ENCODE assay signal across 16 mouse cellular contexts in genomic region chr1:84890503-84890902, GRCm38 (mm10). TPM values are rescaled to one million over a fixed set of nuclear protein-coding genes. Genes with fewer than 3 reads are reported as not detected.
DNase-seq lines count a peak whose midpoint lies in the region; ATAC-seq and TF ChIP-seq lines count a peak whose summit lies in the region.
"Had no signal": no experiment of that assay in that cellular context is flagged by ENCODE, and none has a peak within 500 bp of the region (broad histone marks: within the 10 kb centered on the region; RNA-seq: fewer than 3 reads in every experiment).

No protein-coding gene starts in this region.

- H3K4me2 ChIP-seq in hindbrain, embryonic 11.5 days (replicated peaks; ENCODE audit: low read depth, low read length) = no peak overlapping the region
- H3K4me2 ChIP-seq in hindbrain, postnatal 0 days (ENCODE audit: low read depth, low read length) = no peak overlapping the region
- H3K4me2 ChIP-seq in forebrain, embryonic 12.5 days = peak overlapping the region; percentile 10; the same call in 1 of the 2 replicates
- no peak overlapping the region for H3K4me2 ChIP-seq in hindbrain, embryonic 15.5 days
- no peak overlapping the region for H3K4me2 ChIP-seq in neural tube, embryonic 14.5 days (ENCODE audit: low read depth, low read length)
- H3K4me2 ChIP-seq in intestine, postnatal 0 days (replicated peaks; ENCODE audit: low read depth) = no peak overlapping the region

- no peak for TF ChIP-seq CTCF in hindbrain, postnatal 0 days (IDR thresholded peaks at IDR 0.05; ENCODE audit: low read depth)
- no peak for TF ChIP-seq CTCF in intestine, postnatal 0 days (IDR thresholded peaks at IDR 0.05; ENCODE audit: low read depth)

- H3K36me3 ChIP-seq in hindbrain, embryonic 11.5 days (ENCODE audit: control insufficient read depth, insufficient read depth, low read length) = no peaks in the 10 kb centered on the region
- H3K36me3 ChIP-seq in hindbrain, postnatal 0 days (ENCODE audit: insufficient read depth, low read length) = no peaks in the 10 kb centered on the region
- H3K36me3 ChIP-seq in forebrain, embryonic 12.5 days (replicated peaks) = no peaks in the 10 kb centered on the region
- no peaks in the 10 kb centered on the region for H3K36me3 ChIP-seq in hindbrain, embryonic 15.5 days
- H3K36me3 ChIP-seq in neural tube, embryonic 14.5 days (ENCODE audit: control insufficient read depth, insufficient read depth, low read length) = no peaks in the 10 kb centered on the region
- no peaks in the 10 kb centered on the region for H3K36me3 ChIP-seq in intestine, postnatal 0 days (ENCODE audit: control insufficient read depth, insufficient read depth)

- H3K27ac ChIP-seq in hindbrain, embryonic 11.5 days (ENCODE audit: low read depth, low read length) = 0 out of 2 replicates have a peak overlapping the region, but pooled peaks have one; percentile 56
- H3K27ac ChIP-seq in hindbrain, postnatal 0 days = no peak overlapping the region
- H3K27ac ChIP-seq in forebrain, embryonic 12.5 days = peak overlapping the region; percentile 86
- peak overlapping the region; percentile 52 for H3K27ac ChIP-seq in hindbrain, embryonic 15.5 days (replicated peaks)
- no peak overlapping the region for H3K27ac ChIP-seq in neural tube, embryonic 14.5 days (ENCODE audit: low read depth, low read length)
- no peak overlapping the region for H3K27ac ChIP-seq in intestine, postnatal 0 days (ENCODE audit: low read depth, low read length)

- ATAC-seq in hindbrain, embryonic 11.5 days (ENCODE audit: low FRiP score) = peak; percentile 30
- no peak for ATAC-seq in hindbrain, postnatal 0 days
- ATAC-seq in forebrain, embryonic 12.5 days (ENCODE audit: low FRiP score) = no peak; the same call in 1 of the 2 replicates
- no peak for ATAC-seq in hindbrain, embryonic 15.5 days (ENCODE audit: low FRiP score, low read depth)
- peak; percentile 13; the same call in 1 of the 2 replicates for ATAC-seq in neural tube, embryonic 14.5 days (ENCODE audit: low read depth)
- ATAC-seq in intestine, postnatal 0 days = no peak

- peak; percentile 12 for DNase-seq in hindbrain, embryonic 11.5 days (ENCODE audit: low spot score)
- no peak for DNase-seq in hindbrain, postnatal 0 days (ENCODE audit: low spot score)
- DNase-seq in embryo, embryonic 9.5 days (ENCODE audit: extremely low spot score) = no peak
- no peak for DNase-seq in urinary bladder, adult 18-20 months (ENCODE audit: low spot score in 2 of 2)
- DNase-seq: adrenal gland, postnatal 25 days; cerebellum, adult 9-10 months; lung, postnatal 14 days; thymus, postnatal 25 days had no signal

- H3K27me3 ChIP-seq in hindbrain, embryonic 11.5 days (ENCODE audit: control insufficient read depth, insufficient read depth, low read length) = no peaks in the 10 kb centered on the region
- no peaks in the 10 kb centered on the region for H3K27me3 ChIP-seq in hindbrain, postnatal 0 days (ENCODE audit: insufficient read depth, low read length)
- H3K27me3 ChIP-seq in forebrain, embryonic 12.5 days = no peaks in the 10 kb centered on the region
- no peaks in the 10 kb centered on the region for H3K27me3 ChIP-seq in hindbrain, embryonic 15.5 days
- H3K27me3 ChIP-seq in neural tube, embryonic 14.5 days (ENCODE audit: control insufficient read depth, insufficient read depth, low read length) = no peaks in the 10 kb centered on the region
- H3K27me3 ChIP-seq in intestine, postnatal 0 days (replicated peaks; ENCODE audit: control insufficient read depth, insufficient read depth, low read length) = no peaks in the 10 kb centered on the region

- 79% methylated on average over 7 of the region's 7 CpGs for WGBS in hindbrain, embryonic 11.5 days
- 80% methylated on average over 7 of the region's 7 CpGs for WGBS in hindbrain, postnatal 0 days
- 64% methylated on average over 7 of the region's 7 CpGs for WGBS in forebrain, embryonic 12.5 days
- 79% methylated on average over 7 of the region's 7 CpGs for WGBS in hindbrain, embryonic 15.5 days
- 83% methylated on average over 7 of the region's 7 CpGs for WGBS in neural tube, embryonic 14.5 days
- 81% methylated on average over 7 of the region's 7 CpGs for WGBS in intestine, postnatal 0 days

- no peaks in the 10 kb centered on the region for H3K9me3 ChIP-seq in hindbrain, embryonic 11.5 days (ENCODE audit: control insufficient read depth, low read length)
- H3K9me3 ChIP-seq in hindbrain, postnatal 0 days (ENCODE audit: low read length) = no peaks in the 10 kb centered on the region
- H3K9me3 ChIP-seq in forebrain, embryonic 12.5 days = no peaks in the 10 kb centered on the region
- no peaks in the 10 kb centered on the region for H3K9me3 ChIP-seq in hindbrain, embryonic 15.5 days
- H3K9me3 ChIP-seq in neural tube, embryonic 14.5 days (ENCODE audit: control insufficient read depth, low read length) = no peaks in the 10 kb centered on the region
- H3K9me3 ChIP-seq in intestine, postnatal 0 days (ENCODE audit: control insufficient read depth) = no peaks in the 10 kb centered on the region

- no peak overlapping the region for H3K4me3 ChIP-seq in hindbrain, embryonic 11.5 days (ENCODE audit: low read depth, low read length)
- H3K4me3 ChIP-seq in hindbrain, postnatal 0 days (ENCODE audit: low read length) = no peak overlapping the region
- H3K4me3 ChIP-seq in forebrain, embryonic 12.5 days (replicated peaks) = no peak overlapping the region
- H3K4me3 ChIP-seq in hindbrain, embryonic 15.5 days = no peak overlapping the region
- H3K4me3 ChIP-seq in neural tube, embryonic 14.5 days (ENCODE audit: low read depth, low read length) = no peak overlapping the region
- no peak overlapping the region for H3K4me3 ChIP-seq in intestine, postnatal 0 days (ENCODE audit: low read depth, low read length)

- no peak overlapping the region for H3K9ac ChIP-seq in hindbrain, embryonic 11.5 days (ENCODE audit: low read depth, low read length)
- no peak overlapping the region for H3K9ac ChIP-seq in hindbrain, postnatal 0 days (replicated peaks; ENCODE audit: low read length)
- no peak overlapping the region for H3K9ac ChIP-seq in forebrain, embryonic 12.5 days
- H3K9ac ChIP-seq in hindbrain, embryonic 15.5 days = no peak overlapping the region
- no peak overlapping the region for H3K9ac ChIP-seq in neural tube, embryonic 14.5 days (replicated peaks; ENCODE audit: low read depth, low read length)
- no peak overlapping the region for H3K9ac ChIP-seq in intestine, postnatal 0 days (ENCODE audit: low read depth, low read length)

- H3K4me1 ChIP-seq in hindbrain, embryonic 11.5 days (replicated peaks; ENCODE audit: control insufficient read depth, insufficient read depth, low read length) = no peaks in the 10 kb centered on the region
- no peaks in the 10 kb centered on the region for H3K4me1 ChIP-seq in hindbrain, postnatal 0 days (ENCODE audit: insufficient read depth, low read length)
- H3K4me1 ChIP-seq in forebrain, embryonic 12.5 days = peaks cover 14% of the 10 kb centered on the region
- peaks cover 8% of the 10 kb centered on the region for H3K4me1 ChIP-seq in hindbrain, embryonic 15.5 days (replicated peaks)
- H3K4me1 ChIP-seq in neural tube, embryonic 14.5 days (ENCODE audit: control insufficient read depth, insufficient read depth, low read length) = no peaks in the 10 kb centered on the region
- no peaks in the 10 kb centered on the region for H3K4me1 ChIP-seq in intestine, postnatal 0 days (replicated peaks; ENCODE audit: control insufficient read depth, insufficient read depth, low read length)

RNA-seq across cellular contexts. Expression of gene Slc16a14, which starts 44.4 kb away (rescaled TPM):
- polyA plus RNA-seq in hindbrain, embryonic 11.5 days (2014; fragmentation: Nextera tagmentation; extraction: Ambion mirVana) = 1.8 and 2.9 TPM in 2 replicates
- 15.7 and 20.3 TPM in 2 replicates for total RNA-seq in hindbrain, postnatal 0 days (2014; rRNA removed)
- 14.5 and 16.2 TPM in 2 replicates for polyA plus RNA-seq in hindbrain, postnatal 0 days (2015; fragmentation: Nextera tagmentation; extraction: Ambion mirVana)
- polyA plus RNA-seq in forebrain, embryonic 12.5 days (2016; fragmentation: Nextera tagmentation; extraction: Ambion mirVana) = 11.4 and 11.5 TPM in 2 replicates
- 13.1 and 19.0 TPM in 2 replicates for polyA plus RNA-seq in hindbrain, embryonic 15.5 days (2015; fragmentation: Nextera tagmentation; extraction: Ambion mirVana)
- polyA plus RNA-seq in neural tube, embryonic 14.5 days (2014; fragmentation: Nextera tagmentation; extraction: Ambion mirVana) = 14.2 and 15.3 TPM in 2 replicates
- polyA plus RNA-seq in intestine, postnatal 0 days (2015; fragmentation: Nextera tagmentation; extraction: Ambion mirVana) = 0.04 TPM in 1 of 2 replicates, not detected in the other
- total RNA-seq: granulocyte monocyte progenitor cell, adult 5-6 weeks; megakaryocyte-erythroid progenitor cell, adult 5-6 weeks; MEL had no signal

RNA-seq across cellular contexts. Expression of gene Trip12, which starts 50.2 kb away (rescaled TPM):
- 92.1 and 105 TPM in 2 replicates for polyA plus RNA-seq in hindbrain, embryonic 11.5 days (2014; fragmentation: Nextera tagmentation; extraction: Ambion mirVana)
- total RNA-seq in hindbrain, postnatal 0 days (2014; rRNA removed) = 82.2 and 92.8 TPM in 2 replicates
- polyA plus RNA-seq in hindbrain, postnatal 0 days (2015; fragmentation: Nextera tagmentation; extraction: Ambion mirVana) = 28.4 and 36.8 TPM in 2 replicates
- 107 and 108 TPM in 2 replicates for polyA plus RNA-seq in forebrain, embryonic 12.5 days (2016; fragmentation: Nextera tagmentation; extraction: Ambion mirVana)
- 46.1 and 49.7 TPM in 2 replicates for polyA plus RNA-seq in hindbrain, embryonic 15.5 days (2015; fragmentation: Nextera tagmentation; extraction: Ambion mirVana)
- 67.4 and 70.8 TPM in 2 replicates for polyA plus RNA-seq in neural tube, embryonic 14.5 days (2014; fragmentation: Nextera tagmentation; extraction: Ambion mirVana)
- polyA plus RNA-seq in intestine, postnatal 0 days (2015; fragmentation: Nextera tagmentation; extraction: Ambion mirVana) = 40.7 and 46.4 TPM in 2 replicates

RNA-seq across cellular contexts. Expression of gene Fbxo36, which starts 50.9 kb away (rescaled TPM):
- polyA plus RNA-seq in hindbrain, embryonic 11.5 days (2014; fragmentation: Nextera tagmentation; extraction: Ambion mirVana) = 12.0 and 13.0 TPM in 2 replicates
- 2.8 and 3.7 TPM in 2 replicates for total RNA-seq in hindbrain, postnatal 0 days (2014; rRNA removed)
- 10.1 and 12.8 TPM in 2 replicates for polyA plus RNA-seq in hindbrain, postnatal 0 days (2015; fragmentation: Nextera tagmentation; extraction: Ambion mirVana)
- polyA plus RNA-seq in forebrain, embryonic 12.5 days (2016; fragmentation: Nextera tagmentation; extraction: Ambion mirVana) = 9.5 and 11.6 TPM in 2 replicates
- 5.8 and 8.4 TPM in 2 replicates for polyA plus RNA-seq in hindbrain, embryonic 15.5 days (2015; fragmentation: Nextera tagmentation; extraction: Ambion mirVana)
- 3.8 and 4.9 TPM in 2 replicates for polyA plus RNA-seq in neural tube, embryonic 14.5 days (2014; fragmentation: Nextera tagmentation; extraction: Ambion mirVana)
- polyA plus RNA-seq in intestine, postnatal 0 days (2015; fragmentation: Nextera tagmentation; extraction: Ambion mirVana) = 14.4 and 18.5 TPM in 2 replicates
- total RNA-seq: neutrophil, adult 5-6 weeks had no signal

Comparison
In these comparisons a context has a peak if more than half of its experiments do, and no peak if none do; other contexts are left out.
1. ATAC-seq: peak in hindbrain, embryonic 11.5 days (single experiment) and neural tube, embryonic 14.5 days (single experiment); none in hindbrain, postnatal 0 days (single experiment), forebrain, embryonic 12.5 days (single experiment), hindbrain, embryonic 15.5 days (single experiment) and intestine, postnatal 0 days (single experiment).
2. H3K27ac ChIP-seq: peak in hindbrain, embryonic 11.5 days (single experiment), forebrain, embryonic 12.5 days (single experiment) and hindbrain, embryonic 15.5 days (single experiment); none in hindbrain, postnatal 0 days (single experiment), neural tube, embryonic 14.5 days (single experiment) and intestine, postnatal 0 days (single experiment).